ENCODE assay signal across 8 mouse cellular contexts in genomic region chr6:120039668-120040556, GRCm38 (mm10). TPM values are rescaled to one million over a fixed set of nuclear protein-coding genes. Genes with fewer than 3 reads are reported as not detected.
DNase-seq lines count a peak whose midpoint lies in the region; ATAC-seq and TF ChIP-seq lines count a peak whose summit lies in the region.

No protein-coding gene starts in this region.

- in situ Hi-C loops in CH12.LX (cut with MboI; ENCODE audit: low pct_ligation_motif_present, low pct_unique_long_range_greater_than_20kb, low sequenced_read_pairs): loop anchor here (5.0 to 10.0 kb wide), 2 partner anchors 115 to 147 kb away; no protein-coding TSS in a partner anchor

- peak; percentile 5; the same call in 1 of the 2 replicates for ATAC-seq in forebrain, embryonic 12.5 days (ENCODE audit: low FRiP score)
- ATAC-seq in heart, postnatal 0 days (ENCODE audit: insufficient read depth, low read depth): peak; percentile 24
- peak; percentile 20 for ATAC-seq in liver, embryonic 14.5 days (ENCODE audit: insufficient read depth)
- ATAC-seq in stomach, embryonic 15.5 days (ENCODE audit: insufficient read depth, low FRiP score, low read depth): no peak

- TF ChIP-seq POLR2A in CH12.LX (IDR thresholded peaks at IDR 0.05; ENCODE audit: low read depth, low read length): peak; percentile 71

- peak; percentile 97 for DNase-seq in CH12.LX (ENCODE audit: extremely low read depth)
- DNase-seq in c-Kit-positive CD71-negative TER-119-negative erythroid progenitor cells, embryonic 14.5 days (ENCODE audit: low read depth): peak; percentile 89
- peak; percentile 96 for DNase-seq in heart, postnatal 0 days (ENCODE audit: low spot score)
- DNase-seq in kidney, postnatal 36 days: peak; percentile 87 to 88
- DNase-seq in liver, embryonic 14.5 days (ENCODE audit: low read depth in 3 of 3, low spot score in 3 of 3): peak; percentile 79 to 84 (median 83)
- DNase-seq in neural tube, embryonic 10.5 days (ENCODE audit: extremely low spot score, low spot score): peak; percentile 76

- TF ChIP-seq RAD21 in CH12.LX (IDR thresholded peaks at IDR 0.05; ENCODE audit: low read depth, low read length): peak; percentile 86

- peak in 1 of 2 experiments; percentile 89; a peak in 2 of 4 replicates for TF ChIP-seq CTCF in CH12.LX (conservative IDR thresholded peaks at IDR 0.05 in 1 of 2, IDR thresholded peaks at IDR 0.05 in 1 of 2; ENCODE audit: low read depth in 2 of 2, low read length in 2 of 2)
- peak; percentile 75 for TF ChIP-seq CTCF in heart, postnatal 0 days (IDR thresholded peaks at IDR 0.05; ENCODE audit: low read depth)
- peak; percentile 71 for TF ChIP-seq CTCF in liver, embryonic 14.5 days (IDR thresholded peaks at IDR 0.05; ENCODE audit: low read depth)

- H3K27me3 ChIP-seq in CH12.LX (replicated peaks): no peaks in the 10 kb centered on the region
- no peaks in the 10 kb centered on the region for H3K27me3 ChIP-seq in forebrain, embryonic 12.5 days
- no peaks in the 10 kb centered on the region for H3K27me3 ChIP-seq in heart, postnatal 0 days (ENCODE audit: control insufficient read depth, insufficient read depth, low read length)
- no peaks in the 10 kb centered on the region for H3K27me3 ChIP-seq in liver, embryonic 14.5 days (ENCODE audit: control insufficient read depth, insufficient read depth, low read length)
- no peaks in the 10 kb centered on the region for H3K27me3 ChIP-seq in stomach, embryonic 15.5 days (replicated peaks)

- dilution Hi-C loops in CH12.LX (cut with MboI; ENCODE audit: extremely low pct_ligation_motif_present, extremely low pct_unique_long_range_greater_than_20kb, low sequenced_read_pairs): no loop called here

- H3K36me3 ChIP-seq in CH12.LX (replicated peaks in 1 of 2; ENCODE audit: control insufficient read depth in 1 of 2, insufficient read depth in 1 of 2, low read length in 1 of 2): peaks cover 12 to 20% of the 10 kb centered on the region in 2 experiments
- H3K36me3 ChIP-seq in forebrain, embryonic 12.5 days (replicated peaks): no peaks in the 10 kb centered on the region
- H3K36me3 ChIP-seq in heart, postnatal 0 days (replicated peaks; ENCODE audit: control insufficient read depth, insufficient read depth, low read length): no peaks in the 10 kb centered on the region
- H3K36me3 ChIP-seq in liver, embryonic 14.5 days (replicated peaks; ENCODE audit: control insufficient read depth, insufficient read depth, low read depth): peaks cover 12% of the 10 kb centered on the region
- no peaks in the 10 kb centered on the region for H3K36me3 ChIP-seq in stomach, embryonic 15.5 days

- TF ChIP-seq EP300 in CH12.LX (IDR thresholded peaks at IDR 0.05; ENCODE audit: low read length): 0 out of 2 replicates have a peak, but pooled peaks have one; percentile 16
- peak; percentile 40; the same call in 1 of the 2 replicates for TF ChIP-seq EP300 in heart, postnatal 0 days (IDR thresholded peaks at IDR 0.05; ENCODE audit: low read depth)
- TF ChIP-seq EP300 in liver, embryonic 14.5 days (IDR thresholded peaks at IDR 0.05; ENCODE audit: low read depth): peak; percentile 56

- H3K4me3 ChIP-seq in CH12.LX (replicated peaks in 1 of 3; ENCODE audit: low read depth in 2 of 3, low read length in 2 of 3, poor library complexity in 1 of 3): peak overlapping the region; percentile 73 to 93 (median 84)
- H3K4me3 ChIP-seq in forebrain, embryonic 12.5 days (replicated peaks): peak overlapping the region; percentile 94
- H3K4me3 ChIP-seq in heart, postnatal 0 days (ENCODE audit: low read depth, low read length): peak overlapping the region; percentile 78
- H3K4me3 ChIP-seq in liver, embryonic 14.5 days (ENCODE audit: insufficient read depth in 1 of 2, low read depth in 2 of 2, low read length in 2 of 2): peak overlapping the region; percentile 81 to 88
- peak overlapping the region; percentile 92 for H3K4me3 ChIP-seq in stomach, embryonic 15.5 days (replicated peaks)

- H3K79me2 ChIP-seq in CH12.LX (replicated peaks; ENCODE audit: control insufficient read depth, extremely low read depth, insufficient read depth, poor library complexity, severe bottlenecking): peaks cover 33% of the 10 kb centered on the region

- peak overlapping the region; percentile 96 for H3K4me2 ChIP-seq in CH12.LX (ENCODE audit: insufficient read depth, low read depth, poor library complexity, severe bottlenecking)
- peak overlapping the region; percentile 80 for H3K4me2 ChIP-seq in forebrain, embryonic 12.5 days
- peak overlapping the region; percentile 96 for H3K4me2 ChIP-seq in heart, postnatal 0 days (ENCODE audit: low read depth, low read length)
- peak overlapping the region; percentile 99 for H3K4me2 ChIP-seq in liver, embryonic 14.5 days (ENCODE audit: low read depth)
- peak overlapping the region; percentile 79 for H3K4me2 ChIP-seq in stomach, embryonic 15.5 days

- 3% methylated on average over 24 of the region's 24 CpGs for WGBS in forebrain, embryonic 12.5 days
- WGBS in heart, postnatal 0 days: 2% methylated on average over 24 of the region's 24 CpGs
- under 1% methylated on average over 24 of the region's 24 CpGs for WGBS in liver, embryonic 14.5 days (ENCODE audit: insufficient replicate concordance)
- WGBS in stomach, embryonic 15.5 days: 1% methylated on average over 24 of the region's 24 CpGs

- H3K9ac ChIP-seq in CH12.LX (ENCODE audit: insufficient read depth, low read depth): peak overlapping the region; percentile 99
- peak overlapping the region; percentile 39 for H3K9ac ChIP-seq in forebrain, embryonic 12.5 days
- H3K9ac ChIP-seq in heart, postnatal 0 days (replicated peaks; ENCODE audit: low read depth, low read length): peak overlapping the region; percentile 34
- peak overlapping the region; percentile 84 for H3K9ac ChIP-seq in liver, embryonic 14.5 days (replicated peaks)
- no peak overlapping the region for H3K9ac ChIP-seq in stomach, embryonic 15.5 days

- H3K9me3 ChIP-seq in CH12.LX (replicated peaks; ENCODE audit: low read length): no peaks in the 10 kb centered on the region
- no peaks in the 10 kb centered on the region for H3K9me3 ChIP-seq in forebrain, embryonic 12.5 days
- H3K9me3 ChIP-seq in heart, postnatal 0 days (replicated peaks; ENCODE audit: control insufficient read depth, low read length): no peaks in the 10 kb centered on the region
- H3K9me3 ChIP-seq in liver, embryonic 14.5 days (ENCODE audit: control insufficient read depth, low read length): no peaks in the 10 kb centered on the region
- H3K9me3 ChIP-seq in stomach, embryonic 15.5 days: no peaks in the 10 kb centered on the region

- peak overlapping the region; percentile 92; the same call in 1 of the 2 replicates for H3K27ac ChIP-seq in CH12.LX (ENCODE audit: insufficient read depth, low read depth)
- peak overlapping the region; percentile 80; the same call in 1 of the 2 replicates for H3K27ac ChIP-seq in forebrain, embryonic 12.5 days
- H3K27ac ChIP-seq in heart, postnatal 0 days (ENCODE audit: low read depth): peak overlapping the region; percentile 85
- H3K27ac ChIP-seq in liver, embryonic 14.5 days: peak overlapping the region; percentile 97
- H3K27ac ChIP-seq in stomach, embryonic 15.5 days: peak overlapping the region; percentile 88

- peaks cover 3 to 25% of the 10 kb centered on the region in 2 experiments for H3K4me1 ChIP-seq in CH12.LX (ENCODE audit: control insufficient read depth in 1 of 2, insufficient read depth in 2 of 2)
- H3K4me1 ChIP-seq in forebrain, embryonic 12.5 days: peaks cover 21% of the 10 kb centered on the region
- no peaks in the 10 kb centered on the region for H3K4me1 ChIP-seq in heart, postnatal 0 days (ENCODE audit: control insufficient read depth, insufficient read depth)
- no peaks in the 10 kb centered on the region for H3K4me1 ChIP-seq in liver, embryonic 14.5 days (replicated peaks; ENCODE audit: control insufficient read depth in 2 of 2, insufficient read depth in 2 of 2, low read length in 1 of 2)
- H3K4me1 ChIP-seq in stomach, embryonic 15.5 days: peaks cover 4% of the 10 kb centered on the region; the same call in 1 of the 2 replicates

TF ChIP-seq in CH12.LX, 34 proteins besides CTCF, POLR2A, EP300 and RAD21 (continues in another document):
- TF ChIP-seq KAT2A (IDR thresholded peaks at IDR 0.05; ENCODE audit: insufficient replicate concordance, low read length) (no peak), CHD2 (IDR thresholded peaks at IDR 0.05; ENCODE audit: low read length) (no peak), SIN3A (IDR thresholded peaks at IDR 0.05; ENCODE audit: low read length) (peak; percentile 57; the same call in 1 of the 2 replicates), ZC3H11A (IDR thresholded peaks at IDR 0.05; ENCODE audit: low read depth, low read length) (peak; percentile 74), HCFC1 (IDR thresholded peaks at IDR 0.05; ENCODE audit: low read depth, low read length) (0 out of 2 replicates have a peak, but pooled peaks have one; percentile 20), ZKSCAN1 (IDR thresholded peaks at IDR 0.05; ENCODE audit: borderline replicate concordance, low read depth, low read length) (no peak), NRF1 (IDR thresholded peaks at IDR 0.05; ENCODE audit: low read depth, low read length) (peak; percentile 37; the same call in 1 of the 2 replicates), USF1 (IDR thresholded peaks at IDR 0.05; ENCODE audit: low read depth, low read length) (no peak)

RNA-seq across cellular contexts. Expression of gene Wnk1, which starts 1.4 kb away (rescaled TPM):
- 113 and 125 TPM in 2 replicates for total RNA-seq in CH12.LX (2012; rRNA removed)
- 84.8 and 97.2 TPM in 2 replicates for total RNA-seq in CH12.LX (2014; rRNA removed)
- 179 and 216 TPM in 2 replicates for polyA plus RNA-seq in CH12.LX (2012; ENCODE audit: insufficient read length, low read depth)
- polyA plus RNA-seq in forebrain, embryonic 12.5 days (2016; fragmentation: Nextera tagmentation; extraction: Ambion mirVana): 65.5 and 77.6 TPM in 2 replicates
- 179 TPM in 2 replicates for total RNA-seq in heart, postnatal 0 days (2014; rRNA removed; ENCODE audit: low replicate concordance)
- 50.9 and 59.2 TPM in 2 replicates for polyA plus RNA-seq in heart, postnatal 0 days (2015; fragmentation: Nextera tagmentation; extraction: Ambion mirVana)
- 46.9 and 50.8 TPM in 2 replicates for polyA plus RNA-seq in liver, embryonic 14.5 days (2012; rRNA removed)
- polyA plus RNA-seq in liver, embryonic 14.5 days (2014; fragmentation: Nextera tagmentation; extraction: Ambion mirVana): 26.9 and 29.0 TPM in 2 replicates
- 49.3 and 50.2 TPM in 2 replicates for polyA plus RNA-seq in stomach, embryonic 15.5 days (2015; fragmentation: Nextera tagmentation; extraction: Ambion mirVana)

RNA-seq across cellular contexts. Expression of gene Ninj2, which starts 53.2 kb away (rescaled TPM):
- total RNA-seq in CH12.LX (2012; rRNA removed): 4.6 and 6.5 TPM in 2 replicates
- not detected in 2 replicates for total RNA-seq in CH12.LX (2014; rRNA removed)
- 0.97 and 1.1 TPM in 2 replicates for polyA plus RNA-seq in CH12.LX (2012; ENCODE audit: insufficient read length, low read depth)
- not detected in 2 replicates for polyA plus RNA-seq in forebrain, embryonic 12.5 days (2016; fragmentation: Nextera tagmentation; extraction: Ambion mirVana)
- 27.4 TPM in 1 of 2 replicates, not detected in the other for total RNA-seq in heart, postnatal 0 days (2014; rRNA removed; ENCODE audit: low replicate concordance)
- polyA plus RNA-seq in heart, postnatal 0 days (2015; fragmentation: Nextera tagmentation; extraction: Ambion mirVana): not detected in 2 replicates
- polyA plus RNA-seq in liver, embryonic 14.5 days (2012; rRNA removed): 0.14 TPM in 1 of 2 replicates, not detected in the other
- polyA plus RNA-seq in liver, embryonic 14.5 days (2014; fragmentation: Nextera tagmentation; extraction: Ambion mirVana): 0.33 TPM in 1 of 2 replicates, not detected in the other
- 0.22 TPM in 1 of 2 replicates, not detected in the other for polyA plus RNA-seq in stomach, embryonic 15.5 days (2015; fragmentation: Nextera tagmentation; extraction: Ambion mirVana)
